Mouse (Mus musculus) 416B (cell line): Measurements from ENCODE around the gene Micall1.

Experiments used
- DNase-seq: peaks from one replicate; pipeline ENCODE4 v3.0.0; 2011; ENCODE audit warnings: low read depth

Gene Micall1

DNA sequence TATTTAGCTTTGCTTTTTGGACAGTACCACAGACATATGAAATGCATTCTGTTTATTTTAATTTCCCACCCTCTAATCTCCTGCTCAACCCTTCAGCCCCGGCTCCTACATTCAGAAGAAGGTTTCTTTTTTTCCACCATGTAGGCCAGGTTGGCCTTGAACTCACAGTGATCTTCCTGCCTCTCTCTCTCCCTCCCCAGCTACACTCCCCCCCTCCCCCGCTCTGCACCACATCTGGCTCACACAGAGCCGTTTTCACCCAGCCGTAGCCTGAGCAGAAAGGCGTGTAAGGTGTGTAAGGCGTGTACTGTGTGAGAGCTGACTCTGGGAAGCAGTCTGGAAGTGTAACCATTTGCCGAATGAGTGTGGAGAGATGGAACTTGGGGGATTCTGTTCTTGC, 20.6 kb downstream of the Micall1 start:
- no peak for DNase-seq

- no peak for DNase-seq
These were observed 22.1 kb downstream of the Micall1 start for GRCm38 (mm10) chr15:79130782-79131181.

GRCm38 (mm10) chr15:79131442-79131841, 22.7 kb downstream of the Micall1 start:
- DNase-seq: no peak

DNA sequence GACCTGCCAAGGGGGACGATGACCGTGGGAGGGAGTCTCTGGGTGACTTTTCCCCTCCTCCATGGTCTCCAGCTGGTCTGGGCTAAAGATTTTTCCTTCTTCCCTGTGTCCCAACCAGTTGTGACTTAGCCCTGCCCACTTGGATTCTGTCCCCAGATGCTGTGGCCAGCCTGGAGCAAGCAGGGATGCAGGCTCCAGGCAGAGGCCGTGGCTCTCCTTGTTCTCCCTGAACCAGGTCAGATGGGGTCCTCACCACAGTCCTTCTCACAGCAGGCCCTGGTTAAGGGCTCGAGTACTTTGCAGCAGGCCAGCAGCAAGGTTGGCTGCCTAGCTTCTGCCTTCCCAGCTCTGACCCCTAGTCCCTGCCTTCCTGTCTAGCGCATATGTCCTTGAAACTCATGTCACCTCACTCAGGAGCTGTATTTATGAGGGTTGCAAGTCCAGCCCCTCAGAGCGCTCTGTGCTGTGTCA, 24.5 kb downstream of the Micall1 start:
- no peak for DNase-seq

DNA sequence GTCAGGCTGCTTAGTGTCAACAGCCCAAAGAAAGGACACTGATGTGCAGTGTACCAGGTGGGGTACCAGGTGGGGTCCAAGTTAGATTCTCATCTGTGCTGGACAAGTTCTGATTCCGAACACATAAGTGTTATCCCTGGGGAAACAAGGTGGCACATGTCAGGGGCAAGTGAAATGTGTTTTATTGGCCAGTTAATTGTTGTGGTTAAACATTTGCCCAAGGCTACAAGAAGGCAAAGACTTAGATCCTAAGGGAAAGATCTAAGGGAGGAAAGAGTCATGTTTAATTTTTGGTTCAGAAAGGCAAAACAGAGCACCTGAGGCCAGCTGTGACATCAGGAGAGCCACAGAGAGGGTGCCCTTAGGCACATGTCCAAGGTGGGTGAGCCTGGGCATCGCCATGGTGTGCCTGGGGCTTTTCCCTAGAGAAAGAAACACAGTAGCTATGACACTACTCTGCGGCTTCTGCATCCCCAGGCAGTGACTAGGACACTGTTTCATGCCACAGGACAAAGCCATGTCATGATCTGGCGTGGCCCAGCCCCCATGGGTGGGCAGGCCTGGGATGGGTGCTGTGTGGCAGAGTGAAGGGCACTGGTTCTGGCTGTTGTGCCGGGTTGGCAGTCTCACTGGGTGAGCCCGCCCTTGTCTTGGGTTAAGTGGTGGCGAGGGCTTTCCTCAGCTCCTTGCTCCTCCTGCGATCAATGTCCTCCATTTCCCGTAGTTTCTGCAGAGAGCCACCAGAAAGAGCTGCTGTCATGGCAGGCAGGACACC, 26.0 kb downstream of the Micall1 start:
- DNase-seq: no peak

GRCm38 (mm10) chr15:79135332-79135731, 26.6 kb downstream of the Micall1 start:
- no peak for DNase-seq

- DNase-seq: no peak
These were observed 27.3 kb downstream of the Micall1 start for GRCm38 (mm10) chr15:79135783-79136575.

- peak; percentile 65 for DNase-seq
These were observed 30.9 kb downstream of the Micall1 start for GRCm38 (mm10) chr15:79139640-79140039.

DNA sequence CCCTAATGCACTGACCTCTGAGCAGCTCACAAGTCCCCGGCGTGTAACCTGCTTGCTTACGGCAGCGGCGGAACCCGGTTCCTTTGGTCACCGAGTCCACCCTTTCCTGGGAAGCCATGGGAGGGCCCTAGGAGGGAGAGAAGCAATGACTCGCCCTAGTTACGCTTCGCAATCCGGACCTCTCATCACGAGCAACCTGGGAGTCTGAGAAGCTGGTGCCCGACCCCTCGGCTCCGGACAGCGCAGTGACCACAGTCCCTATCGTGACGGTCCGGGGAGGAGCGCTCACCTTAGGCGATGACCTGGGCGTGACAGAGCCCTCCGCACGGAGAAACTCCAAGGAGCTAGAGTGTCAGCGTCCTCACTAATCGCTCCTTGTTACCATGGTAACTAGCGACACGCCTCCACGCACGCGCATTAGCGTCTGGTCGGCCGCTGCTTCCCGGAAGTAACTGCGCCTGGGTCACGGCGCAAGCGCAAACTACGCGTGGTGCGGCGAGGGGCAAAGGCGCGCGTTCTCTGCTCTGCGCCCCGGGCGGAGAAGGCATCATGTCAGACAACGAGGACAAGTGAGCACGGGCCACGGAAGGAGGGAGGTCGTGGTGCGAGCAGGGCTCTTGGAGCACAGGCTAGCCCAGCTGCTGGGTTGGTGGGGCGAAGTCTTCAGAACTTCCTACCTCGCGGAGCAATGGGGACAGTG, 32.3 kb downstream of the Micall1 start, which contains the start of the genes Polr2f and 1700088E04Rik:
TSS of gene Polr2f (plus strand) at position 144 of the 700 bp plus-strand sequence.
TSS of gene 1700088E04Rik (minus strand) at position 388 of the 700 bp plus-strand sequence.
- peak; percentile 92 for DNase-seq

GRCm38 (mm10) chr15:79141566-79141917, 32.8 kb downstream of the Micall1 start:
- DNase-seq: no peak

DNA sequence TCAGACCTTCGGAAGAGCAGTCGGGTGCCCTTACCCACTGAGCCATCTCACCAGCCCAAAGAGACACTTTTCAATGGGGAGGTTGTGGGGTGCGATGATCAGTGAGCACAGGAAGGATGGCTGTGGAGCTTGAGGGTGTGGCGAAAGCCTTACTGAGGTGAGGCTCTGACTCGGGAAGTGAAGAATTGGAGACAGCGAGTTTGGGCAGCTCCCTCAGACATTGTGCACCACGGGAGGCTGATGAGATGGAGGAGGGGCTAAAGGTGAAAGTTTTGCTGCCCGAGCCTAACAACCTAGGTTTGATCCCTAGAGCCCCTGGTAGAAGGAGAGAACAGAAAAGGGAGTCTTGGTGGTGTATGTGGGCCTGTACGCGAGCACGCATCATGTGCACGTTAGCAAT, 34.6 kb downstream of the Micall1 start:
- no peak for DNase-seq

- peak; percentile 65 for DNase-seq
These were observed 35.3 kb downstream of the Micall1 start for GRCm38 (mm10) chr15:79144021-79144420.

GRCm38 (mm10) chr15:79145522-79145921, 36.8 kb downstream of the Micall1 start:
- no peak for DNase-seq

GRCm38 (mm10) chr15:79148533-79148932, 39.8 kb downstream of the Micall1 start:
- peak; percentile 84 for DNase-seq

GRCm38 (mm10) chr15:79151881-79152280, 43.2 kb downstream of the Micall1 start:
- DNase-seq: no peak

- no peak for DNase-seq
These were observed 44.0 kb downstream of the Micall1 start for GRCm38 (mm10) chr15:79152709-79153108.

DNA sequence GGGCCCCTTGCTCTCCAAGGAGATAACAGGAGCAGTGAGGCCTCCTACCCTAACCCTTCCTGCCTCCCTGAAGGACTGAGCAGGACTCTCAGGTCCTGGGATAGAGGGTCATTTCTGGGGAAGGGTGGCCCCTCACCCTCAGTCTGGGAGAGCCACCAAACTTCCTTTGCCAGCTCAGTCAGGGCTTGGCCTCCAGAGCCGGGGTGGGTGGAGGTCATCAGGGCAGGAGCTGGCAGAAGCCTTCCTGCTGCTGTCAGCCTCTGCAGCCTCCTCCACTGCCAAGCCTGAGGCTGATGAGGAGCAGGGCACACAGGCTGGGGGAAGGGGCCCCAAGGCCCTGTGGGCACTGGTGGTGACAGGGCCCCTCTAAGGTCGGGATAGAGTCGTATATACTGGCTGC, 46.9 kb downstream of the Micall1 start:
- no peak for DNase-seq

DNA sequence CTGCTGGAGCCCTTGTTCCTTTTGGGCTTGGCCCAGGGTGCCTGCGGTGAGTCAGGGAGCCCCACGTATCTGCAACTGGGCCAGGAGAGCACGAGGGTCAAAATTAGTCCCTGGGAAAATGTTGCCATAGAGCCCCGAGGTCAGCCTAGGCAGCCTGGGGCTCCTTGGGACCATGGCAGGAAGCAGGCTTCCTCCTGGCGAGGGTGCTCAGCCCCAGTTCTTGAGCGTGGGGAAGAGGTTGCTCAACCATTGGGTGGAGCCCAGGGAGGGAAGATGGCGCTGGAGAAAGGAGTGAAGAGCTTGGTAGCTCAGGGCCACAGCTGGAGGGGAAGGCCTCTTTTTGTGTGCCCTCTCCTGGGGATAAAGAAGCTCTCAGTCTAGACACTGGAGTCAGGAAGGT, 53.6 kb downstream of the Micall1 start:
- DNase-seq: peak; percentile 43

DNA sequence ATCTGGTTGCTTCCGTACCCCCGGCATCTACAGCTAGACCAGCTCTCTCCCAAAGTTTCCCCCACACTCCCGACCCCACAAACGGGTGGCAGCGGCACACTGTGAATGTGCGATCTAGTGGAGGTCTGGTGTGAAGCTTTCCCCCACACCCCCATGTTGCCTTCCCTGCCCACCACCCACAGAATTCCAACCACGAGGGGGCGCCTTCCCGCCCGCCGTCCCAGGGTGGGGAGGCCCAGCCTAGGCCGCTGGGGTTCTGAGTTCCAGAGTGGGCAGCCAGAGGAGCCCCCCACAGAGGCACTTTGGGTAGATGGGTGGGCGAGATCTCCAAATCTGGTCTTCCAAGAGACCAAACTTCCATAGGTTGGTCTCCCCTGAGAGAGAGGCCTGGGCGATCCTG, 54.1 kb downstream of the Micall1 start:
- DNase-seq: no peak

GRCm38 (mm10) chr15:79164251-79164650, 55.6 kb downstream of the Micall1 start:
- DNase-seq: no peak

DNA sequence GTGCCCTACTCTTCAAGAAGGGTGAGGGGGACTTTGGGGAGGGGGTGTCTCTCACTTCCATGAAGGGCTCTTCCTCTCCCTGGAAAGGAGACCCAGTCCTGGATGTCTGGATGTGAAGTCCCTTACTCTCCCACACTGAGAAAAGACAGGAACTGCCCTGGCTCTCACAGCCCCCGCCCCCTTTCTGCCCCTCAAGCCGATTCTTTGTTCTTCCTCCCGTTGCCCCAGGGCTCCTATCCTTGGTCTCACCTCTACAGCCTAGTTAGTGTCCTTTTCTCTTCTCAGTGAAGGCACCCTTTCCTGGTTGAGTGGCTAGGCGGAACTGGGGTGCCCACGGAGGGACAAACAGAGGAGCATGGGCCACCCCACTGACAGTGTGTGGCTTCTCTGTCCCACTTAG, 56.4 kb downstream of the Micall1 start, which contains the start of gene Sox10:
TSS of gene Sox10 (minus strand) at position 101 of the 400 bp plus-strand sequence.
- DNase-seq: no peak

DNA sequence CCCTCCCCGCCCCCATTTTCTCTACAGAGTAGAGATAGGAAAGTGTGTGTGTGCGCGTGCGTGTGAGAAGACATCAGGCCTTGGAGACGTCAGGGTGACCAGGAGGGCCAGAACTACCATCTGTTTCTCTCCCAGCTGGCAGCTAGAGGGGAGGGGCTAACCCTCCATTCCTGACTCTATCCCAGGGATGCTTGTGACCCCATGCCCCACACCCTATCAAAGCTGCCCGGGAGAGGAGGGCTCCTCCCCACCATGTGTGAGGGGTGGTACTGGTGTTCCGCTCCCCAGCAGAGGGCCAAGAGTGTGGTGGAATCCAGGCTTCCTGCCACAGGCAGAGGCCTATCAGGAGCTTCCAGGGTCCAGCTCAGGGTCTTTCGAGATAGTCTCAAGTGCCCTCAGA, 58.0 kb downstream of the Micall1 start:
- DNase-seq: no peak
